Mouse (Mus musculus) liver, embryonic 16.5 days (tissue): ENCODE measurements at regions not wholly inside any gene's neighbourhood (a gene's known extent, or its start where the extent isn't known, plus 50 kb on each side); places are given as distances from the start of the nearest gene placed in this dataset.
"Not testable (repeated sequence)": the region's sequence is repeated elsewhere in the genome, so short reads cannot be mapped to it uniquely, and the experiment has no call there.

Experiments used
- ATAC-seq: fragments of 200-750 bp; cut with Nextera tagmentation; 2 replicates; pipeline ENCODE4 v1.8.0; 2017; ENCODE audit warnings: low read depth, mild to moderate bottlenecking, moderate number of reproducible peaks, moderate library complexity
- H3K27ac ChIP-seq: fragments of 300-500 bp; sonication (generic); 2 replicates; pipeline ENCODE4 v1.5.1; 2014; ENCODE audit warnings: mild to moderate bottlenecking, low read length
- H3K27me3 ChIP-seq: fragments of 300-500 bp; sonication (generic); 2 replicates; pipeline ENCODE4 v1.6.1; 2014; ENCODE audit warnings: low read depth, low read length, mixed read lengths; ENCODE audit not compliant: control insufficient read depth, insufficient read depth
- H3K36me3 ChIP-seq: fragments of 300-500 bp; sonication (generic); 2 replicates; pipeline ENCODE4 v1.6.1; 2014; ENCODE audit warnings: mild to moderate bottlenecking; ENCODE audit not compliant: control insufficient read depth, insufficient read depth
- H3K4me1 ChIP-seq: fragments of 300-500 bp; sonication (generic); 2 replicates; pipeline ENCODE4 v1.6.1; 2014; ENCODE audit warnings: low read depth, low read length, mixed read lengths; ENCODE audit not compliant: control insufficient read depth
- H3K4me2 ChIP-seq: fragments of 300-500 bp; sonication (generic); 2 replicates; pipeline ENCODE4 v1.6.1; 2014; ENCODE audit warnings: low read depth, low read length, mixed read lengths
- H3K4me3 ChIP-seq: fragments of 300-500 bp; sonication (generic); 2 replicates; pipeline ENCODE4 v1.5.1; 2014; ENCODE audit warnings: low read depth, mild to moderate bottlenecking, low read length
- H3K9ac ChIP-seq: fragments of 300-500 bp; sonication (generic); 2 replicates; pipeline ENCODE4 v1.6.1; 2014; ENCODE audit warnings: low read depth, low read length
- H3K9me3 ChIP-seq: fragments of 300-500 bp; sonication (generic); replicated peaks from 2 replicates; pipeline ENCODE4 v1.6.1; 2016; ENCODE audit warnings: low read length; ENCODE audit not compliant: control insufficient read depth
- WGBS: fragments of 180-500 bp; shearing (Covaris S2); extraction: QIAGEN DNeasy Blood & Tissue Kit; methylation state at CpG from one replicate; pipeline ENCODE4 v1.1.7; 2014; ENCODE audit not compliant: insufficient replicate concordance; 5-methylcytosine and 5-hydroxymethylcytosine counted together

- no peak overlapping the region for H3K9ac ChIP-seq
- no peaks in the 10 kb centered on the region for H3K9me3 ChIP-seq
- no peak overlapping the region for H3K4me3 ChIP-seq
- H3K4me1 ChIP-seq = no peaks in the 10 kb centered on the region
- no peak overlapping the region for H3K27ac ChIP-seq
- no peaks in the 10 kb centered on the region for H3K36me3 ChIP-seq
- WGBS = 52% methylated on average over 6 of the region's 6 CpGs
- ATAC-seq = no peak
- peaks cover 3% of the 10 kb centered on the region for H3K27me3 ChIP-seq
- no peak overlapping the region for H3K4me2 ChIP-seq
These were observed 125.6 kb downstream of the Gm11077 start for GRCm38 (mm10) chr6:140854691-140855090.

GRCm38 (mm10) chr6:140856468-140857117, 127.5 kb downstream of the Gm11077 start:
- 25% methylated on average over 14 of the region's 14 CpGs for WGBS
- H3K4me2 ChIP-seq = peak overlapping the region; percentile 20; the same call in 1 of the 2 replicates
- ATAC-seq = no peak

GRCm38 (mm10) chr6:140857118-140857746, 128.1 kb downstream of the Gm11077 start:
- Histone ChIP-seq H3K9ac (no peak overlapping the region), H3K27ac (no peak overlapping the region), H3K4me1 (no peaks in the 10 kb centered on the region), H3K4me3 (no peak overlapping the region), H3K4me2 (0 out of 2 replicates have a peak overlapping the region, but pooled peaks have one; percentile 20), H3K9me3 (no peaks in the 10 kb centered on the region), H3K27me3 (peaks cover 3% of the 10 kb centered on the region), H3K36me3 (no peaks in the 10 kb centered on the region)
- ATAC-seq = no peak
- WGBS = 32% methylated on average over 18 of the region's 18 CpGs

More at GRCm38 (mm10) chr6:140856468-140857117, 127.5 kb downstream of the Gm11077 start:
- Histone ChIP-seq H3K36me3 (no peaks in the 10 kb centered on the region), H3K27me3 (peaks cover 3% of the 10 kb centered on the region), H3K9me3 (no peaks in the 10 kb centered on the region), H3K4me3 (no peak overlapping the region), H3K9ac (no peak overlapping the region), H3K4me1 (no peaks in the 10 kb centered on the region), H3K27ac (no peak overlapping the region)

GRCm38 (mm10) chr6:140869523-140869922, 140.4 kb downstream of the Gm11077 start:
- H3K9ac ChIP-seq, H3K9me3 ChIP-seq, H3K4me2 ChIP-seq, ATAC-seq, H3K36me3 ChIP-seq, H3K27ac ChIP-seq, H3K27me3 ChIP-seq, H3K4me1 ChIP-seq, H3K4me3 ChIP-seq: not testable (repeated sequence)
- WGBS = 79% methylated on average over 7 of the region's 16 CpGs

GRCm38 (mm10) chr6:140874831-140875230, 145.7 kb downstream of the Gm11077 start:
- no peak overlapping the region for H3K4me2 ChIP-seq
- WGBS = 36% methylated on average over 3 of the region's 3 CpGs
- H3K27ac ChIP-seq = no peak overlapping the region
- no peak for ATAC-seq
- H3K4me3 ChIP-seq = no peak overlapping the region
- no peaks in the 10 kb centered on the region for H3K36me3 ChIP-seq
- no peak overlapping the region for H3K9ac ChIP-seq
- H3K4me1 ChIP-seq = no peaks in the 10 kb centered on the region
- no peaks in the 10 kb centered on the region for H3K27me3 ChIP-seq
- H3K9me3 ChIP-seq = no peaks in the 10 kb centered on the region

- H3K9ac ChIP-seq = no peak overlapping the region
- H3K27me3 ChIP-seq = no peaks in the 10 kb centered on the region
- H3K4me3 ChIP-seq = no peak overlapping the region
- no peaks in the 10 kb centered on the region for H3K36me3 ChIP-seq
- no peak overlapping the region for H3K4me2 ChIP-seq
- H3K4me1 ChIP-seq = no peaks in the 10 kb centered on the region
- H3K27ac ChIP-seq = no peak overlapping the region
- no peak for ATAC-seq
- no peaks in the 10 kb centered on the region for H3K9me3 ChIP-seq
These were observed 154.6 kb downstream of the Gm11077 start for GRCm38 (mm10) chr6:140883651-140884050.

- H3K4me2 ChIP-seq = no peak overlapping the region
- no peaks in the 10 kb centered on the region for H3K4me1 ChIP-seq
- H3K9me3 ChIP-seq = no peaks in the 10 kb centered on the region
- H3K36me3 ChIP-seq = no peaks in the 10 kb centered on the region
- no peak overlapping the region for H3K4me3 ChIP-seq
- no peak overlapping the region for H3K27ac ChIP-seq
- 30% methylated on average over 11 of the region's 11 CpGs for WGBS
- H3K9ac ChIP-seq = no peak overlapping the region
- H3K27me3 ChIP-seq = no peaks in the 10 kb centered on the region
- ATAC-seq = no peak
These were observed 159.5 kb downstream of the Gm11077 start for GRCm38 (mm10) chr6:140888610-140889009.

GRCm38 (mm10) chr6:140890060-140890459, 161.0 kb downstream of the Gm11077 start:
- no peaks in the 10 kb centered on the region for H3K36me3 ChIP-seq
- no peak overlapping the region for H3K27ac ChIP-seq
- no peak for ATAC-seq
- no peaks in the 10 kb centered on the region for H3K4me1 ChIP-seq
- H3K9me3 ChIP-seq = no peaks in the 10 kb centered on the region
- H3K9ac ChIP-seq = no peak overlapping the region
- H3K27me3 ChIP-seq = no peaks in the 10 kb centered on the region
- H3K4me3 ChIP-seq = no peak overlapping the region
- WGBS = 46% methylated on average over 5 of the region's 5 CpGs
- no peak overlapping the region for H3K4me2 ChIP-seq

GRCm38 (mm10) chr6:140890591-140890990, 161.5 kb downstream of the Gm11077 start:
- 55% methylated on average over 2 of the region's 2 CpGs for WGBS

More at GRCm38 (mm10) chr6:140890591-140890990, 161.5 kb downstream of the Gm11077 start:
- H3K27ac ChIP-seq = no peak overlapping the region
- H3K9me3 ChIP-seq = no peaks in the 10 kb centered on the region
- ATAC-seq = no peak
- no peak overlapping the region for H3K4me3 ChIP-seq
- H3K36me3 ChIP-seq = no peaks in the 10 kb centered on the region
- no peak overlapping the region for H3K4me2 ChIP-seq
- H3K4me1 ChIP-seq = no peaks in the 10 kb centered on the region
- no peak overlapping the region for H3K9ac ChIP-seq
- no peaks in the 10 kb centered on the region for H3K27me3 ChIP-seq
